Mouse (Mus musculus) E14TG2a.4 (cell line): ENCODE measurements around the gene Tmed2.
A peak's percentile ranks its signal among the peaks of the same experiment; 100 is the strongest.

Experiments used
- H3K27me3 ChIP-seq: 2 replicates; pipeline ENCODE4 v1.6.1; 2014; ENCODE audit warnings: low read length, control low read depth; ENCODE audit not compliant: insufficient read depth
- H3K36me3 ChIP-seq: 2 replicates; pipeline ENCODE4 v1.6.1; 2014; ENCODE audit warnings: low read length, control low read depth; ENCODE audit not compliant: insufficient read depth
- H3K4me1 ChIP-seq: replicated peaks from 2 replicates; pipeline ENCODE4 v1.6.1; 2014; ENCODE audit warnings: low read depth, low read length, control low read depth
- H3K4me3 ChIP-seq: replicated peaks from 2 replicates; pipeline ENCODE4 v1.5.1; 2014; ENCODE audit warnings: mild to moderate bottlenecking, low read length
- H3K9me3 ChIP-seq: 2 replicates; pipeline ENCODE4 v1.6.1; 2014; ENCODE audit warnings: low read length, control low read depth
- CTCF ChIP-seq: conservative IDR thresholded peaks from 2 replicates; pipeline ENCODE4 v1.5.1; 2014; ENCODE audit warnings: low read length
- NANOG ChIP-seq: IDR thresholded peaks from 2 replicates; pipeline ENCODE4 v1.6.1; 2014; ENCODE audit warnings: borderline replicate concordance, low read length, mixed read lengths
- POU5F1 ChIP-seq: IDR thresholded peaks from 2 replicates; pipeline ENCODE4 v1.6.1; 2014; ENCODE audit warnings: low read length, borderline replicate concordance

Tmed2 gene

GRCm38 (mm10) chr5:124530655-124531582 is 9.6 kb upstream of the Tmed2 start, which contains the start of gene Rilpl1:
Gene Rilpl1, minus strand, starts transcription at chr5:124531391.
- Histone ChIP-seq H3K4me1 (peaks cover 66% of the 10 kb centered on the region), H3K4me3 (peak within 1 kb of the TSS; percentile 90), H3K27me3 (peaks cover 4% of the 10 kb centered on the region; the same call in 1 of the 2 replicates), H3K9me3 (no peaks in the 10 kb centered on the region), H3K36me3 (peaks cover 4% of the 10 kb centered on the region; the same call in 1 of the 2 replicates)
- TF ChIP-seq POU5F1, result no peak
- TF ChIP-seq CTCF, result no peak
- no peak for TF ChIP-seq NANOG

- TF ChIP-seq NANOG, result no peak
- peaks cover 68% of the 10 kb centered on the region for H3K4me1 ChIP-seq
- no peaks in the 10 kb centered on the region; the same call in 1 of the 2 replicates for H3K36me3 ChIP-seq
Measured at GRCm38 (mm10) chr5:124531583-124531930, 8.9 kb upstream of the Tmed2 start.

DNA sequence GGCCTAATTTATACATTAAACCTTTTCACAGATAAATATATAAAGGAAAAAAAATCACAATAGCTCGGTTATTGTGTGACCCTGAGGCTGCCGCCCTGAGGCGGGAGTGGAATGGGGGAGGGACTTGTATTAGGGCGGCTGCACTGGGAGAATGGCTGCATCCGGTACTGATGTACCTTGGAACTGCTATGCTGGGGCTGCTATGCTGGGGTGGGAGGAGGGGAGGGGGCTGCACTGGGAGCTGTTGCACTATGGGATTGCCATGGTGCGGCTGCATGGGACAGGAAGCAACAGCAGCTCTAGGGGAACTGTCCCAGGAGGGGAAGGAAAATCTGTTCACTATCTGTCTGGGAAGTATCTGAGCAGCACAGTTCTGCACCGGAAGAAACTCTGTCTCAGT is 8.0 kb upstream of the Tmed2 start:
- TF ChIP-seq POU5F1, result no peak
- TF ChIP-seq NANOG, result no peak
- TF ChIP-seq CTCF, result no peak
- H3K4me1 ChIP-seq, result peaks cover 69% of the 10 kb centered on the region

More at GRCm38 (mm10) chr5:124531583-124531930, 8.9 kb upstream of the Tmed2 start:
- H3K9me3 ChIP-seq, result no peaks in the 10 kb centered on the region
- H3K27me3 ChIP-seq, result peaks cover 4% of the 10 kb centered on the region; the same call in 1 of the 2 replicates
- H3K4me3 ChIP-seq, result peak overlapping the region; percentile 90

GRCm38 (mm10) chr5:124535016-124535415 is 5.5 kb upstream of the Tmed2 start:
- peaks cover 56% of the 10 kb centered on the region for H3K4me1 ChIP-seq
- no peaks in the 10 kb centered on the region for H3K9me3 ChIP-seq
- H3K27me3 ChIP-seq, result peaks cover under 1% of the 10 kb centered on the region; the same call in 1 of the 2 replicates
- no peaks in the 10 kb centered on the region for H3K36me3 ChIP-seq
- TF ChIP-seq POU5F1, result no peak
- H3K4me3 ChIP-seq, result no peak overlapping the region

More for the DNA sequence above, 8.0 kb upstream of the Tmed2 start:
- Histone ChIP-seq H3K27me3 (peaks cover 4% of the 10 kb centered on the region; the same call in 1 of the 2 replicates), H3K4me3 (peak overlapping the region; percentile 90; the same call in 1 of the 2 replicates), H3K9me3 (no peaks in the 10 kb centered on the region), H3K36me3 (no peaks in the 10 kb centered on the region)

DNA sequence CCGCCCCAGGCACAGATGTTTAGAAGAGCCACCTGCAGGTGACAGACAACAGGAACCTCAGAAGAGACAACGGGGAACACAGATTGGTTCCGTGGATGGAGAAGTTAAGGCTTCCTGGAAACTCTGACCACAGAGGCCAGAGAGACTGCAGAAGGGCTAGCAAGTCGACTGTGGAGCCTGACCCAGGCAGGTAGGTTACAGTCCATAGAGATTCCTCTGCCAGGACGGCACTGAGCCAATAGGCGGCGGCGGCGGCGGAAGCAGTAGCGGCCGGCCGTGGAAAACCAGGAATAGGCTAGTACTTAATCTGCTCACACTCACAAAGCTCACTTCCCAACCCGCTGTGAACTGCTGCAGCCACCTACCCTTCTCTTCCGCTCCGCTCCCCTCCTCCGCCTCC is 3.7 kb upstream of the Tmed2 start:
- Histone ChIP-seq H3K4me1 (peaks cover 49% of the 10 kb centered on the region), H3K27me3 (no peaks in the 10 kb centered on the region), H3K9me3 (no peaks in the 10 kb centered on the region), H3K4me3 (peak overlapping the region; percentile 62), H3K36me3 (no peaks in the 10 kb centered on the region)
- TF ChIP-seq NANOG (no peak), CTCF (0 out of 2 replicates have a peak, but pooled peaks have one; percentile 6)

DNA sequence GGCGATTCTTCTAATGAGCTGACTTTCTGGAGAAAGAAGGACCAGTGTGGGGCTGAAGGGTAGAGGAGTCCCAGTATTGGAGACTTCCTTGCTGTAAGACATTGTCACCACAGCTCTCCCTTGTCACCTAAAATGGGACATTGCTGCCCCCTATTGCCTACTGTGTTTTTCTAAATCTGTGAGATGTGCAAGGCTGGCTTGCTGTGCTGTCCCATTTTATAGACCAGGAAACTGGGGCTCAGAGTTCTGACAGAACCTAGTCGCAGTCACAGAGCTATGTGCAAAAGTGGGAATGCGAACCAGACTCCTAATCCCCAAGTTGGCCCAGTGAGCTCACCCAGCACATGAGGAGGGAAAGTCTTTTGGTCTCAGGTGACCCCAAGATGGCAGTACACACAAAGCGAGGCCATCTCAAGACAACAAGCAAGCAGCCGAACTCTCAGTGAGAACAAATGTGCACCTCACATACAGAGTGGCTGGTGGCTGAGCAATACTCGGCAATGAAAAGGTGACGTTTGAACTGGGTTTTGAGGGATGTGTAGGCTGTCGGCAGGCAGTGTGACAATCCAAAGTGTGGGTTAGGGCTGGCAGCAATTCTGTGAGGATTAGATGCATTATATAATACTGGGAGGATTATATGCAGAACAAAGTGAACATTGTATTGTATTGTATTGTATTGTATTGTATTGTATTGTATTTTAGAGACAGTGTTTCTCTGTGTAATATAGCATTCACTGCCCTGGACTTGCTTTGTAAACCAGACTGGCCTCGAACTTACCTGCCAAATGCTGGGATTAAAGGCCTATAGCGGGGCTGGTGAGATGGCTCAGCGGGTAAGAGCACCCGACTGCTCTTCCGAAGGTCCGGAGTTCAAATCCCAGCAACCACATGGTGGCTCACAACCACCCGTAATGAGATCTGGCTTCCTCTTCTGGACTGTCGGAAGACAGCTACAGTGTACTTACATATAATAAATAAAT is 1.4 kb upstream of the Tmed2 start:
- TF ChIP-seq CTCF (peak; percentile 23; the same call in 1 of the 2 replicates), NANOG (no peak), POU5F1 (no peak)
- H3K27me3 ChIP-seq, result no peaks in the 10 kb centered on the region
- no peaks in the 10 kb centered on the region for H3K9me3 ChIP-seq
- H3K36me3 ChIP-seq, result peaks cover 20% of the 10 kb centered on the region
- H3K4me1 ChIP-seq, result peaks cover 54% of the 10 kb centered on the region
- no peak overlapping the region for H3K4me3 ChIP-seq

GRCm38 (mm10) chr5:124539905-124540304 is 590 bp upstream of the Tmed2 start:
- Histone ChIP-seq H3K27me3 (no peaks in the 10 kb centered on the region), H3K4me3 (peak overlapping the region; percentile 98), H3K9me3 (no peaks in the 10 kb centered on the region), H3K4me1 (peaks cover 62% of the 10 kb centered on the region), H3K36me3 (peaks cover 28% of the 10 kb centered on the region)
- TF ChIP-seq POU5F1 (no peak), CTCF (no peak), NANOG (no peak)

GRCm38 (mm10) chr5:124540905-124541601 is 558 bp downstream of the Tmed2 start:
- H3K4me3 ChIP-seq, result peak overlapping the region; percentile 98
- peaks cover 68% of the 10 kb centered on the region for H3K4me1 ChIP-seq
- no peaks in the 10 kb centered on the region for H3K9me3 ChIP-seq
- TF ChIP-seq CTCF (no peak), NANOG (no peak), POU5F1 (no peak)
- H3K36me3 ChIP-seq, result peaks cover 39% of the 10 kb centered on the region
- H3K27me3 ChIP-seq, result no peaks in the 10 kb centered on the region
